Mouse (Mus musculus) MEL (cell line): ENCODE results near the gene Ankrd34c. TPM values are rescaled to one million over a fixed set of nuclear protein-coding genes. Genes with fewer than 3 reads are reported as not detected.

Experiments used
- DNase-seq: peaks from one replicate; pipeline ENCODE4 v3.0.0; 2011; ENCODE audit warnings: low read depth, low spot score
- H3K27ac ChIP-seq: 2 replicates; pipeline ENCODE4 v1.5.1; 2012; ENCODE audit warnings: low read depth, mild to moderate bottlenecking, control low read depth, low read length, moderate library complexity; ENCODE audit not compliant: control insufficient read depth
- H3K27me3 ChIP-seq, 2 experiments: fragments of 150-350 bp in 1 of 2; sonication (generic) in 1 of 2; 2 replicates each; pipeline ENCODE4 v1.6.1; 2012; ENCODE audit warnings: low read length in 2 of 2, mild to moderate bottlenecking in 2 of 2, improper control_type of control experiment in 1 of 2, moderate library complexity in 1 of 2; ENCODE audit not compliant: insufficient read depth in 2 of 2, control insufficient read depth in 1 of 2
- H3K36me3 ChIP-seq, 2 experiments: 2 replicates each; pipeline ENCODE4 v1.6.1; 2012 to 2014; ENCODE audit warnings: low read length in 2 of 2, improper control_type of control experiment in 1 of 2, inconsistent platforms in 1 of 2, mild to moderate bottlenecking in 1 of 2; ENCODE audit not compliant: insufficient read depth in 2 of 2, control insufficient read depth in 1 of 2
- H3K4me1 ChIP-seq, 2 experiments: fragments of 150-350 bp in 1 of 2; sonication (generic) in 1 of 2; 2 replicates each; pipeline ENCODE4 v1.6.1; 2012; ENCODE audit warnings: low read length in 2 of 2, improper control_type of control experiment in 1 of 2, mild to moderate bottlenecking in 1 of 2; ENCODE audit not compliant: insufficient read depth in 2 of 2, control insufficient read depth in 1 of 2
- H3K4me3 ChIP-seq, 2 experiments: fragments of 150-350 bp in 1 of 2; sonication (generic) in 1 of 2; 2 replicates each; pipeline ENCODE4 v1.5.1; 2012; ENCODE audit warnings: low read depth in 2 of 2, low read length in 2 of 2, mild to moderate bottlenecking in 2 of 2, moderate library complexity in 2 of 2, control low read depth in 1 of 2, improper control_type of control experiment in 1 of 2; ENCODE audit not compliant: control insufficient read depth in 1 of 2, insufficient read depth in 1 of 2
- H3K79me2 ChIP-seq: 2 replicates; pipeline ENCODE4 v1.6.1; 2012; ENCODE audit warnings: mild to moderate bottlenecking, low read length, moderate library complexity; ENCODE audit not compliant: control insufficient read depth, poor library complexity, insufficient read depth
- H3K9ac ChIP-seq: 2 replicates; pipeline ENCODE4 v1.6.1; 2012; ENCODE audit warnings: low read depth, mild to moderate bottlenecking, control low read depth, low read length, moderate library complexity; ENCODE audit not compliant: control insufficient read depth, poor library complexity, severe bottlenecking
- H3K9me3 ChIP-seq: fragments of 150-350 bp; sonication (generic); replicated peaks from 2 replicates; pipeline ENCODE4 v1.6.1; 2012; ENCODE audit warnings: mild to moderate bottlenecking, low read length, improper control_type of control experiment, moderate library complexity; ENCODE audit not compliant: insufficient read depth
- BHLHE40 ChIP-seq: IDR thresholded peaks from 2 replicates; pipeline ENCODE4 v1.6.1; 2012; ENCODE audit warnings: low read depth, mild to moderate bottlenecking, inconsistent platforms, low read length, improper control_type of control experiment, borderline replicate concordance
- CHD2 ChIP-seq: IDR thresholded peaks from 2 replicates; pipeline ENCODE4 v1.6.1; 2011; ENCODE audit warnings: low read length, improper control_type of control experiment
- CTCF ChIP-seq, 3 experiments: IDR thresholded peaks in 2 of 3; conservative IDR thresholded peaks in 1 of 3; 2 replicates each; pipeline ENCODE4 v1.5.1; 2011 to 2012; ENCODE audit warnings: low read length in 3 of 3, low read depth in 2 of 3, mild to moderate bottlenecking in 2 of 3, improper control_type of control experiment in 1 of 3, inconsistent platforms in 1 of 3, mixed read lengths in 1 of 3, moderate library complexity in 1 of 3; ENCODE audit not compliant: control insufficient read depth in 1 of 3, insufficient read depth in 1 of 3, poor library complexity in 1 of 3, severe bottlenecking in 1 of 3
- E2F4 ChIP-seq: IDR thresholded peaks from 2 replicates; pipeline ENCODE4 v1.6.1; 2011; ENCODE audit warnings: low read depth, low read length, improper control_type of control experiment, borderline replicate concordance
- ELF1 ChIP-seq: IDR thresholded peaks from 2 replicates; pipeline ENCODE4 v1.6.1; 2014; ENCODE audit warnings: low read depth, mild to moderate bottlenecking, inconsistent platforms, low read length, improper control_type of control experiment, moderate library complexity
- EP300 ChIP-seq, 2 experiments: IDR thresholded peaks; 2 replicates each; pipeline ENCODE4 v1.6.1; 2011; ENCODE audit warnings: improper control_type of control experiment in 2 of 2, low read length in 2 of 2, low read depth in 1 of 2, mild to moderate bottlenecking in 1 of 2
- ETS1 ChIP-seq: IDR thresholded peaks from 2 replicates; pipeline ENCODE4 v1.6.1; 2012; ENCODE audit warnings: low read depth, mild to moderate bottlenecking, inconsistent platforms, low read length, improper control_type of control experiment, moderate library complexity
- GATA1 ChIP-seq: IDR thresholded peaks from 2 replicates; pipeline ENCODE4 v1.6.1; 2011; ENCODE audit warnings: low read depth, low read length, improper control_type of control experiment
- JUND ChIP-seq: IDR thresholded peaks from 2 replicates; pipeline ENCODE4 v1.6.1; 2011; ENCODE audit warnings: low read depth, mild to moderate bottlenecking, improper control_type of control experiment, low read length
- MAX ChIP-seq: IDR thresholded peaks from 2 replicates; pipeline ENCODE4 v1.6.1; 2011; ENCODE audit warnings: low read length, improper control_type of control experiment
- MAZ ChIP-seq: IDR thresholded peaks from 2 replicates; pipeline ENCODE4 v1.6.1; 2012; ENCODE audit warnings: low read depth, mild to moderate bottlenecking, inconsistent platforms, low read length, improper control_type of control experiment
- MXI1 ChIP-seq: IDR thresholded peaks from 2 replicates; pipeline ENCODE4 v1.6.1; 2011; ENCODE audit warnings: mild to moderate bottlenecking, low read depth, low read length, improper control_type of control experiment
- MYB ChIP-seq: IDR thresholded peaks from 2 replicates; pipeline ENCODE4 v1.6.1; 2011; ENCODE audit warnings: mild to moderate bottlenecking, low read depth, low read length, improper control_type of control experiment
- NELFE ChIP-seq: IDR thresholded peaks from 2 replicates; pipeline ENCODE4 v1.6.1; 2011; ENCODE audit warnings: low read depth, low read length, improper control_type of control experiment
- NRF1 ChIP-seq: IDR thresholded peaks from 2 replicates; pipeline ENCODE4 v1.6.1; 2014; ENCODE audit warnings: low read depth, mild to moderate bottlenecking, inconsistent platforms, low read length, improper control_type of control experiment, moderate library complexity; ENCODE audit not compliant: poor library complexity, insufficient read depth, severe bottlenecking
- POLR2A ChIP-seq, 2 experiments: IDR thresholded peaks; 2 replicates each; pipeline ENCODE4 v1.6.1; 2011 to 2012; ENCODE audit warnings: low read length in 2 of 2, mild to moderate bottlenecking in 2 of 2, control low read depth in 1 of 2, improper control_type of control experiment in 1 of 2, low read depth in 1 of 2, moderate library complexity in 1 of 2; ENCODE audit not compliant: control insufficient read depth in 1 of 2, insufficient read depth in 1 of 2, poor library complexity in 1 of 2
- POLR2AphosphoS5 ChIP-seq: IDR thresholded peaks from 2 replicates; pipeline ENCODE4 v1.6.1; 2012; ENCODE audit warnings: low read depth, borderline replicate concordance, mild to moderate bottlenecking, inconsistent platforms, low read length, moderate library complexity, mixed read lengths
- RAD21 ChIP-seq: IDR thresholded peaks from 2 replicates; pipeline ENCODE4 v1.6.1; 2011; ENCODE audit warnings: mild to moderate bottlenecking, low read depth, low read length, improper control_type of control experiment
- SIN3A ChIP-seq: IDR thresholded peaks from 2 replicates; pipeline ENCODE4 v1.6.1; 2012; ENCODE audit warnings: low read length, improper control_type of control experiment, inconsistent platforms
- TAL1 ChIP-seq: IDR thresholded peaks from 2 replicates; pipeline ENCODE4 v1.6.1; 2012; ENCODE audit warnings: mild to moderate bottlenecking, inconsistent platforms, low read length, moderate library complexity, mixed read lengths
- TBP ChIP-seq: IDR thresholded peaks from 2 replicates; pipeline ENCODE4 v1.8.0; 2011; ENCODE audit warnings: low read depth, low read length, improper control_type of control experiment
- TCF12 ChIP-seq: IDR thresholded peaks from 2 replicates; pipeline ENCODE4 v1.6.1; 2014; ENCODE audit warnings: low read depth, mild to moderate bottlenecking, inconsistent platforms, low read length, improper control_type of control experiment, moderate library complexity
- UBTF ChIP-seq: IDR thresholded peaks from 2 replicates; pipeline ENCODE4 v1.6.1; 2012; ENCODE audit warnings: low read depth, mild to moderate bottlenecking, inconsistent platforms, low read length, improper control_type of control experiment, moderate library complexity, borderline replicate concordance; ENCODE audit not compliant: insufficient read depth
- USF2 ChIP-seq, 2 experiments: IDR thresholded peaks; 2 replicates each; pipeline ENCODE4 v1.6.1; 2011 to 2012; ENCODE audit warnings: improper control_type of control experiment in 2 of 2, low read length in 2 of 2, borderline replicate concordance in 1 of 2, inconsistent platforms in 1 of 2, low read depth in 1 of 2, mild to moderate bottlenecking in 1 of 2; ENCODE audit not compliant: insufficient read depth in 1 of 2
- ZKSCAN1 ChIP-seq: IDR thresholded peaks from 2 replicates; pipeline ENCODE4 v1.6.1; 2012; ENCODE audit warnings: low read depth, mild to moderate bottlenecking, inconsistent platforms, low read length, improper control_type of control experiment, moderate library complexity
- polyA plus RNA-seq, 2 experiments: library from polyadenylated mRNA; stranded (reverse) in 1 of 2; unstranded in 1 of 2; fragments of >175 nt in 1 of 2; fragments of >200 nt in 1 of 2; gene quantifications; 2 replicates each; pipeline versions ENCODE4 v1.2.1 to v1.2.4; 2012; ENCODE audit warnings: low replicate concordance in 2 of 2, low read depth in 1 of 2; ENCODE audit not compliant: insufficient read length in 2 of 2, insufficient read depth in 1 of 2, missing spikeins in 1 of 2
- total RNA-seq: library from RNA; depleted of rRNA; stranded (reverse); fragments of 300-350 nt; gene quantifications from 2 replicates; pipeline ENCODE4 v1.2.3, GENCODE M21; 2012; rRNA removed

Gene Ankrd34c
- total RNA-seq (not detected in 2 replicates), polyA plus RNA-seq (not detected)

- DNase-seq, result no peak
- no peak within 1 kb of the TSS for H3K27ac ChIP-seq
- no peaks in the 10 kb centered on the region for H3K79me2 ChIP-seq
- H3K36me3 ChIP-seq, result no peaks in the 10 kb centered on the region
- no peak within 1 kb of the TSS for H3K4me3 ChIP-seq
- H3K27me3 ChIP-seq, result no peaks in the 10 kb centered on the region
- no peak within 1 kb of the TSS for H3K9ac ChIP-seq
- TF ChIP-seq JUND, result no peak
- TF ChIP-seq CTCF (IDR thresholded peaks at IDR 0.05 in 2 of 3, conservative IDR thresholded peaks at IDR 0.05 in 1 of 3; ENCODE audit: control insufficient read depth in 1 of 3, insufficient read depth in 1 of 3, low read depth in 2 of 3, low read length in 3 of 3, poor library complexity in 1 of 3, severe bottlenecking in 1 of 3), result no peak
- TF ChIP-seq TCF12, result no peak
- no peak for TF ChIP-seq GATA1
- no peak for TF ChIP-seq POLR2AphosphoS5
- no peak for TF ChIP-seq ELF1
- TF ChIP-seq UBTF, result no peak
- TF ChIP-seq MXI1, result no peak
- TF ChIP-seq TAL1, result no peak
- no peak for TF ChIP-seq NRF1
- TF ChIP-seq POLR2A (IDR thresholded peaks at IDR 0.05; ENCODE audit: control insufficient read depth in 1 of 2, insufficient read depth in 1 of 2, low read depth in 1 of 2, low read length in 2 of 2, poor library complexity in 1 of 2), result no peak
- no peak for TF ChIP-seq NELFE
- no peak for TF ChIP-seq SIN3A
- TF ChIP-seq MYB, result no peak
- no peak for TF ChIP-seq E2F4
- H3K4me1 ChIP-seq, result no peaks in the 10 kb centered on the region
- H3K9me3 ChIP-seq, result no peaks in the 10 kb centered on the region
These were observed at the start of gene Ankrd34c for GRCm38 (mm10) chr9:89738295-89738694. Ankrd34c (minus strand) TSS chr9:89738475.

GRCm38 (mm10) chr9:89787532-89787931 is 49.3 kb upstream of the Ankrd34c start:
- Histone ChIP-seq H3K4me3 (no peak overlapping the region), H3K79me2 (no peaks in the 10 kb centered on the region), H3K27ac (no peak overlapping the region), H3K9ac (no peak overlapping the region), H3K27me3 (no peaks in the 10 kb centered on the region), H3K36me3 (no peaks in the 10 kb centered on the region), H3K4me1 (no peaks in the 10 kb centered on the region), H3K9me3 (no peaks in the 10 kb centered on the region)
- no peak for DNase-seq
- no peak for TF ChIP-seq MYB

GRCm38 (mm10) chr9:89781395-89781927 is 43.2 kb upstream of the Ankrd34c start:
- DNase-seq, result no peak
- Histone ChIP-seq H3K27ac (no peak overlapping the region), H3K9me3 (no peaks in the 10 kb centered on the region), H3K27me3 (no peaks in the 10 kb centered on the region), H3K36me3 (no peaks in the 10 kb centered on the region), H3K9ac (no peak overlapping the region), H3K4me3 (no peak overlapping the region), H3K4me1 (no peaks in the 10 kb centered on the region), H3K79me2 (no peaks in the 10 kb centered on the region)
- TF ChIP-seq ETS1 (no peak), TCF12 (no peak), RAD21 (no peak), POLR2A (IDR thresholded peaks at IDR 0.05; ENCODE audit: control insufficient read depth in 1 of 2, insufficient read depth in 1 of 2, low read depth in 1 of 2, low read length in 2 of 2, poor library complexity in 1 of 2) (no peak), CHD2 (no peak), SIN3A (no peak), GATA1 (no peak), MAX (no peak), NRF1 (no peak), MAZ (no peak), POLR2AphosphoS5 (no peak), USF2 (IDR thresholded peaks at IDR 0.05; ENCODE audit: borderline replicate concordance in 1 of 2, insufficient read depth in 1 of 2, low read depth in 1 of 2, low read length in 2 of 2) (no peak), EP300 (IDR thresholded peaks at IDR 0.05; ENCODE audit: low read depth in 1 of 2, low read length in 2 of 2) (no peak), TAL1 (no peak), BHLHE40 (no peak), TBP (no peak), MYB (no peak), ZKSCAN1 (no peak)
